Mouse (Mus musculus) hindbrain, embryonic 11.5 days (tissue): ENCODE results near the gene Thsd7b. TPM values are rescaled to one million over a fixed set of nuclear protein-coding genes. Genes with fewer than 3 reads are reported as not detected.

Experiments
- ATAC-seq: fragments of 200-750 bp; cut with Nextera tagmentation; 2 replicates; pipeline ENCODE4 v1.8.0; 2017; ENCODE audit warnings: mild to moderate bottlenecking, moderate TSS enrichment, moderate library complexity; ENCODE audit not compliant: low FRiP score
- DNase-seq: peaks from one replicate; pipeline ENCODE4 v3.0.0-alpha.2; 2015; ENCODE audit warnings: low spot score
- H3K27ac ChIP-seq: fragments of 300-500 bp; sonication (generic); 2 replicates; pipeline ENCODE4 v1.5.1; 2014; ENCODE audit warnings: mild to moderate bottlenecking, low read depth, low read length
- H3K27me3 ChIP-seq: fragments of 300-500 bp; sonication (generic); 2 replicates; pipeline ENCODE4 v1.6.1; 2014; ENCODE audit warnings: mild to moderate bottlenecking, low read length, moderate library complexity, mixed read lengths; ENCODE audit not compliant: control insufficient read depth, insufficient read depth
- H3K36me3 ChIP-seq: fragments of 300-500 bp; sonication (generic); 2 replicates; pipeline ENCODE4 v1.6.1; 2014; ENCODE audit warnings: mild to moderate bottlenecking, low read length, moderate library complexity, mixed read lengths; ENCODE audit not compliant: control insufficient read depth, insufficient read depth
- H3K4me1 ChIP-seq: fragments of 300-500 bp; sonication (generic); replicated peaks from 2 replicates; pipeline ENCODE4 v1.6.1; 2014; ENCODE audit warnings: low read length, mixed read lengths; ENCODE audit not compliant: control insufficient read depth, insufficient read depth
- H3K4me2 ChIP-seq: fragments of 300-500 bp; sonication (generic); replicated peaks from 2 replicates; pipeline ENCODE4 v1.6.1; 2014; ENCODE audit warnings: mild to moderate bottlenecking, low read depth, low read length
- H3K4me3 ChIP-seq: fragments of 300-500 bp; sonication (generic); 2 replicates; pipeline ENCODE4 v1.5.1; 2014; ENCODE audit warnings: low read depth, low read length
- H3K9ac ChIP-seq: fragments of 300-500 bp; sonication (generic); 2 replicates; pipeline ENCODE4 v1.6.1; 2014; ENCODE audit warnings: low read depth, low read length
- H3K9me3 ChIP-seq: fragments of 300-500 bp; sonication (generic); 2 replicates; pipeline ENCODE4 v1.6.1; 2016; ENCODE audit warnings: low read length; ENCODE audit not compliant: control insufficient read depth
- WGBS: fragments of 180-500 bp; shearing (Covaris S2); extraction: QIAGEN DNeasy Blood & Tissue Kit; methylation state at CpG from one replicate; pipeline ENCODE4 v1.1.7; 2014; 5-methylcytosine and 5-hydroxymethylcytosine counted together
- polyA plus RNA-seq: library from polyadenylated mRNA; unstranded; fragments of >200 nt; fragmentation: Nextera tagmentation; extraction: Ambion mirVana; gene quantifications from 2 replicates; pipeline ENCODE4 v1.2.1, GENCODE M21; 2014

Gene Thsd7b
- polyA plus RNA-seq, 1 experiment from 2014 or later = 14.0 TPM

- WGBS = 86% methylated on average over 3 of the region's 3 CpGs
- no peak for DNase-seq
- no peaks in the 10 kb centered on the region for H3K27me3 ChIP-seq
Observed at GRCm38 (mm10) chr1:130066193-130066959, 793.3 kb downstream of the Thsd7b start.

GRCm38 (mm10) chr1:130083788-130084187, 810.7 kb downstream of the Thsd7b start:
- no peak for DNase-seq
- no peak for ATAC-seq
- Histone ChIP-seq H3K27me3 (no peaks in the 10 kb centered on the region), H3K36me3 (no peaks in the 10 kb centered on the region), H3K4me3 (no peak overlapping the region), H3K27ac (no peak overlapping the region), H3K4me1 (no peaks in the 10 kb centered on the region), H3K9ac (no peak overlapping the region), H3K9me3 (no peaks in the 10 kb centered on the region), H3K4me2 (no peak overlapping the region)
- 82% methylated on average over 2 of the region's 2 CpGs for WGBS

More at GRCm38 (mm10) chr1:130066193-130066959, 793.3 kb downstream of the Thsd7b start:
- no peak overlapping the region for H3K4me3 ChIP-seq
- H3K9ac ChIP-seq = no peak overlapping the region
- H3K4me1 ChIP-seq = no peaks in the 10 kb centered on the region
- no peaks in the 10 kb centered on the region for H3K9me3 ChIP-seq
- no peak overlapping the region for H3K4me2 ChIP-seq
- H3K27ac ChIP-seq = no peak overlapping the region
- H3K36me3 ChIP-seq = no peaks in the 10 kb centered on the region
- no peak for ATAC-seq

GRCm38 (mm10) chr1:130085207-130085606, 812.1 kb downstream of the Thsd7b start:
- no peak for ATAC-seq
- Histone ChIP-seq H3K4me1 (no peaks in the 10 kb centered on the region), H3K27ac (no peak overlapping the region), H3K36me3 (no peaks in the 10 kb centered on the region), H3K9ac (no peak overlapping the region), H3K4me3 (no peak overlapping the region), H3K9me3 (no peaks in the 10 kb centered on the region), H3K4me2 (no peak overlapping the region), H3K27me3 (no peaks in the 10 kb centered on the region)
- 80% methylated on average over 3 of the region's 3 CpGs for WGBS
- DNase-seq = peak; percentile 2

- no peaks in the 10 kb centered on the region for H3K9me3 ChIP-seq
- H3K36me3 ChIP-seq = no peaks in the 10 kb centered on the region
- no peak overlapping the region for H3K4me2 ChIP-seq
- no peaks in the 10 kb centered on the region for H3K4me1 ChIP-seq
- H3K27me3 ChIP-seq = no peaks in the 10 kb centered on the region
- no peak overlapping the region for H3K27ac ChIP-seq
- ATAC-seq (no peak), DNase-seq (no peak)
- WGBS = 76% methylated on average over 2 of the region's 2 CpGs
- H3K9ac ChIP-seq = no peak overlapping the region
- H3K4me3 ChIP-seq = no peak overlapping the region
Observed at GRCm38 (mm10) chr1:130085910-130086309, 812.8 kb downstream of the Thsd7b start.

GRCm38 (mm10) chr1:130099227-130099626, 826.1 kb downstream of the Thsd7b start:
- no peak overlapping the region for H3K4me2 ChIP-seq
- no peaks in the 10 kb centered on the region for H3K4me1 ChIP-seq
- ATAC-seq (no peak), DNase-seq (no peak)
- WGBS = 87% methylated on average over 2 of the region's 2 CpGs
- no peaks in the 10 kb centered on the region for H3K36me3 ChIP-seq
- no peaks in the 10 kb centered on the region for H3K27me3 ChIP-seq
- no peak overlapping the region for H3K27ac ChIP-seq
- no peaks in the 10 kb centered on the region for H3K9me3 ChIP-seq
- H3K9ac ChIP-seq = no peak overlapping the region
- H3K4me3 ChIP-seq = no peak overlapping the region

- 68% methylated on average over 1 of the region's 1 CpGs for WGBS
- Histone ChIP-seq H3K36me3 (no peaks in the 10 kb centered on the region), H3K27me3 (no peaks in the 10 kb centered on the region), H3K4me3 (no peak overlapping the region), H3K27ac (no peak overlapping the region), H3K4me1 (no peaks in the 10 kb centered on the region), H3K4me2 (no peak overlapping the region), H3K9me3 (no peaks in the 10 kb centered on the region), H3K9ac (no peak overlapping the region)
- ATAC-seq = no peak
- no peak for DNase-seq
Observed at GRCm38 (mm10) chr1:130112580-130113314, 839.6 kb downstream of the Thsd7b start.

- DNase-seq = no peak
- Histone ChIP-seq H3K27ac (no peak overlapping the region), H3K27me3 (no peaks in the 10 kb centered on the region), H3K36me3 (no peaks in the 10 kb centered on the region), H3K9me3 (no peaks in the 10 kb centered on the region), H3K4me3 (no peak overlapping the region), H3K9ac (no peak overlapping the region), H3K4me1 (no peaks in the 10 kb centered on the region), H3K4me2 (no peak overlapping the region)
- ATAC-seq = no peak
- WGBS = 94% methylated on average over 2 of the region's 2 CpGs
Observed at GRCm38 (mm10) chr1:130113549-130113948, 840.4 kb downstream of the Thsd7b start.

- no peak for DNase-seq
- no peaks in the 10 kb centered on the region for H3K4me1 ChIP-seq
- H3K27me3 ChIP-seq = no peaks in the 10 kb centered on the region
- no peak overlapping the region for H3K4me2 ChIP-seq
- 87% methylated on average over 3 of the region's 3 CpGs for WGBS
- ATAC-seq = no peak
- no peaks in the 10 kb centered on the region for H3K36me3 ChIP-seq
- no peak overlapping the region for H3K9ac ChIP-seq
- no peak overlapping the region for H3K27ac ChIP-seq
- no peaks in the 10 kb centered on the region for H3K9me3 ChIP-seq
- no peak overlapping the region for H3K4me3 ChIP-seq
Observed at GRCm38 (mm10) chr1:130130901-130131300, 857.8 kb downstream of the Thsd7b start.

- ATAC-seq = no peak
- no peak overlapping the region for H3K4me3 ChIP-seq
- H3K4me1 ChIP-seq = no peaks in the 10 kb centered on the region
- H3K4me2 ChIP-seq = no peak overlapping the region
- no peaks in the 10 kb centered on the region for H3K36me3 ChIP-seq
- no peaks in the 10 kb centered on the region for H3K27me3 ChIP-seq
- no peaks in the 10 kb centered on the region for H3K9me3 ChIP-seq
- DNase-seq = no peak
- H3K27ac ChIP-seq = no peak overlapping the region
- H3K9ac ChIP-seq = no peak overlapping the region
Observed at GRCm38 (mm10) chr1:130166187-130166586, 893.1 kb downstream of the Thsd7b start.
